Mouse (Mus musculus) heart, postnatal 0 days (tissue): ENCODE measurements around the gene 3110082I17Rik.

Experiments
- CTCF ChIP-seq: IDR thresholded peaks from 2 replicates; pipeline ENCODE4 v1.5.1; 2016; ENCODE audit warnings: antibody characterized with exemption, control low read depth, low read depth
- EP300 ChIP-seq: IDR thresholded peaks from 2 replicates; pipeline ENCODE4 v1.6.1; 2016; ENCODE audit warnings: antibody characterized with exemption, low read depth

GRCm38 (mm10) chr5:139394399-139394798, 65.9 kb downstream of the 3110082I17Rik start:
- TF ChIP-seq CTCF (no peak), EP300 (no peak)
